Mouse (Mus musculus) CH12.LX (cell line): ENCODE results near the gene Zfhx3. TPM values are rescaled to one million over a fixed set of nuclear protein-coding genes. Genes with fewer than 3 reads are reported as not detected.

Source experiments
- DNase-seq: peaks from one replicate; pipeline ENCODE4 v3.0.0-alpha.2; 2013; ENCODE audit errors: extremely low read depth
- H3K27ac ChIP-seq: 2 replicates; pipeline ENCODE4 v1.5.1; 2012; ENCODE audit warnings: low read depth, mild to moderate bottlenecking, control low read depth, moderate library complexity; ENCODE audit not compliant: insufficient read depth
- H3K27me3 ChIP-seq: replicated peaks from 2 replicates; pipeline ENCODE3; 2012; ENCODE audit warnings: inconsistent platforms
- H3K36me3 ChIP-seq, 2 experiments: replicated peaks in 1 of 2; 2 replicates each; pipeline versions ENCODE3 to v1.6.1; 2012; ENCODE audit warnings: inconsistent platforms in 1 of 2, low read length in 1 of 2, mild to moderate bottlenecking in 1 of 2, mixed read lengths in 1 of 2, moderate library complexity in 1 of 2; ENCODE audit not compliant: control insufficient read depth in 1 of 2, insufficient read depth in 1 of 2
- H3K4me1 ChIP-seq, 2 experiments: 2 replicates each; pipeline ENCODE4 v1.6.1; 2012; ENCODE audit warnings: inconsistent platforms in 1 of 2, moderate library complexity in 1 of 2; ENCODE audit not compliant: insufficient read depth in 2 of 2, control insufficient read depth in 1 of 2
- H3K4me2 ChIP-seq: 2 replicates; pipeline ENCODE4 v1.6.1; 2012; ENCODE audit warnings: low read depth, mild to moderate bottlenecking, control low read depth; ENCODE audit not compliant: poor library complexity, insufficient read depth, severe bottlenecking
- H3K4me3 ChIP-seq, 3 experiments: fragments of 150-350 bp in 1 of 3; sonication (generic) in 1 of 3; replicated peaks in 1 of 3; 2 replicates each; pipeline versions ENCODE3 to v1.5.1; 2011 to 2012; ENCODE audit warnings: low read depth in 2 of 3, low read length in 2 of 3, mild to moderate bottlenecking in 2 of 3, moderate library complexity in 2 of 3, control low read depth in 1 of 3, improper control_type of control experiment in 1 of 3, inconsistent platforms in 1 of 3, mixed read lengths in 1 of 3; ENCODE audit not compliant: poor library complexity in 1 of 3
- H3K79me2 ChIP-seq: replicated peaks from 2 replicates; pipeline ENCODE4 v1.6.1; 2012; ENCODE audit warnings: mild to moderate bottlenecking, moderate library complexity; ENCODE audit not compliant: control insufficient read depth, poor library complexity, insufficient read depth, severe bottlenecking; ENCODE audit errors: extremely low read depth
- H3K9ac ChIP-seq: 2 replicates; pipeline ENCODE4 v1.6.1; 2012; ENCODE audit warnings: low read depth, mild to moderate bottlenecking, control low read depth, moderate library complexity; ENCODE audit not compliant: insufficient read depth
- H3K9me3 ChIP-seq: replicated peaks from 2 replicates; pipeline ENCODE3; 2012; ENCODE audit warnings: low read length, inconsistent platforms, mixed read lengths
- BHLHE40 ChIP-seq: IDR thresholded peaks from 2 replicates; pipeline ENCODE4 v1.6.1; 2011; ENCODE audit warnings: mild to moderate bottlenecking, low read depth, low read length, improper control_type of control experiment
- CHD1 ChIP-seq: IDR thresholded peaks from 2 replicates; pipeline ENCODE4 v1.6.1; 2012; ENCODE audit warnings: low read depth, low read length, improper control_type of control experiment, inconsistent platforms
- CHD2 ChIP-seq: IDR thresholded peaks from 2 replicates; pipeline ENCODE4 v1.6.1; 2011; ENCODE audit warnings: low read length, improper control_type of control experiment
- CTCF ChIP-seq, 2 experiments: IDR thresholded peaks in 1 of 2; conservative IDR thresholded peaks in 1 of 2; 2 replicates each; pipeline ENCODE4 v1.5.1; 2011 to 2012; ENCODE audit warnings: low read depth in 2 of 2, low read length in 2 of 2, improper control_type of control experiment in 1 of 2, inconsistent platforms in 1 of 2, mild to moderate bottlenecking in 1 of 2, moderate library complexity in 1 of 2
- E2F4 ChIP-seq: IDR thresholded peaks from 2 replicates; pipeline ENCODE4 v1.6.1; 2011; ENCODE audit warnings: low read depth, low read length, improper control_type of control experiment; ENCODE audit not compliant: insufficient replicate concordance
- ELF1 ChIP-seq: IDR thresholded peaks from 2 replicates; pipeline ENCODE4 v1.6.1; 2014; ENCODE audit warnings: low read depth, mild to moderate bottlenecking, inconsistent platforms, low read length, improper control_type of control experiment
- ETS1 ChIP-seq: conservative IDR thresholded peaks from 2 replicates; pipeline ENCODE4 v1.6.1; 2012; ENCODE audit warnings: low read depth, mild to moderate bottlenecking, inconsistent platforms, low read length, improper control_type of control experiment, moderate library complexity
- GABPA ChIP-seq: IDR thresholded peaks from 2 replicates; pipeline ENCODE4 v1.6.1; 2012; ENCODE audit warnings: low read depth, low read length, improper control_type of control experiment, inconsistent platforms; ENCODE audit not compliant: insufficient replicate concordance
- HCFC1 ChIP-seq: IDR thresholded peaks from 2 replicates; pipeline ENCODE4 v1.6.1; 2012; ENCODE audit warnings: low read depth, mild to moderate bottlenecking, inconsistent platforms, low read length, improper control_type of control experiment
- IRF4 ChIP-seq: IDR thresholded peaks from 2 replicates; pipeline ENCODE4 v1.6.1; 2014; ENCODE audit warnings: low read depth, mild to moderate bottlenecking, inconsistent platforms, low read length, improper control_type of control experiment
- JUN ChIP-seq: IDR thresholded peaks from 2 replicates; pipeline ENCODE4 v1.6.1; 2011; ENCODE audit warnings: low read depth, mild to moderate bottlenecking, low read length, improper control_type of control experiment, moderate library complexity; ENCODE audit not compliant: insufficient read depth
- JUND ChIP-seq: conservative IDR thresholded peaks from 2 replicates; pipeline ENCODE4 v1.6.1; 2011; ENCODE audit warnings: low read depth, low read length, improper control_type of control experiment
- KAT2A ChIP-seq: IDR thresholded peaks from 2 replicates; pipeline ENCODE4 v1.6.1; 2012; ENCODE audit warnings: low read length, improper control_type of control experiment, inconsistent platforms; ENCODE audit not compliant: insufficient replicate concordance
- MAFK ChIP-seq: IDR thresholded peaks from 2 replicates; pipeline ENCODE4 v1.6.1; 2011; ENCODE audit warnings: low read length, improper control_type of control experiment; ENCODE audit not compliant: insufficient replicate concordance
- MEF2A ChIP-seq: IDR thresholded peaks from 2 replicates; pipeline ENCODE4 v1.6.1; 2014; ENCODE audit warnings: low read depth, mild to moderate bottlenecking, inconsistent platforms, low read length, improper control_type of control experiment, borderline replicate concordance
- MXI1 ChIP-seq: IDR thresholded peaks from 2 replicates; pipeline ENCODE4 v1.6.1; 2011; ENCODE audit warnings: mild to moderate bottlenecking, low read depth, low read length, improper control_type of control experiment
- MYC ChIP-seq: IDR thresholded peaks from 2 replicates; pipeline ENCODE4 v1.6.1; 2011; ENCODE audit warnings: low read depth, mild to moderate bottlenecking, improper control_type of control experiment, low read length
- NELFE ChIP-seq: IDR thresholded peaks from 2 replicates; pipeline ENCODE4 v1.6.1; 2011; ENCODE audit warnings: low read depth, low read length, improper control_type of control experiment
- NRF1 ChIP-seq: IDR thresholded peaks from 2 replicates; pipeline ENCODE4 v1.6.1; 2014; ENCODE audit warnings: low read depth, mild to moderate bottlenecking, inconsistent platforms, low read length, improper control_type of control experiment, moderate library complexity
- PAX5 ChIP-seq: IDR thresholded peaks from 2 replicates; pipeline ENCODE4 v1.6.1; 2012; ENCODE audit warnings: low read length, inconsistent platforms, mixed read lengths
- POLR2AphosphoS2 ChIP-seq: IDR thresholded peaks from 2 replicates; pipeline ENCODE4 v1.6.1; 2011; ENCODE audit warnings: low read depth, low read length, improper control_type of control experiment
- RAD21 ChIP-seq: IDR thresholded peaks from 2 replicates; pipeline ENCODE4 v1.6.1; 2011; ENCODE audit warnings: low read depth, mild to moderate bottlenecking, low read length, improper control_type of control experiment, moderate library complexity
- RCOR1 ChIP-seq: conservative IDR thresholded peaks from 2 replicates; pipeline ENCODE4 v1.6.1; 2012; ENCODE audit warnings: low read depth, mild to moderate bottlenecking, inconsistent platforms, low read length, improper control_type of control experiment
- TBP ChIP-seq: conservative IDR thresholded peaks from 2 replicates; pipeline ENCODE4 v1.6.1; 2011; ENCODE audit warnings: low read depth, low read length, improper control_type of control experiment
- TCF12 ChIP-seq: IDR thresholded peaks from 2 replicates; pipeline ENCODE4 v1.6.1; 2014; ENCODE audit warnings: low read depth, mild to moderate bottlenecking, inconsistent platforms, low read length, improper control_type of control experiment
- UBTF ChIP-seq: IDR thresholded peaks from 2 replicates; pipeline ENCODE4 v1.6.1; 2012; ENCODE audit warnings: low read depth, mild to moderate bottlenecking, inconsistent platforms, low read length, improper control_type of control experiment, moderate library complexity
- ZC3H11A ChIP-seq: IDR thresholded peaks from 2 replicates; pipeline ENCODE4 v1.6.1; 2012; ENCODE audit warnings: low read depth, mild to moderate bottlenecking, inconsistent platforms, low read length, improper control_type of control experiment
- ZKSCAN1 ChIP-seq: IDR thresholded peaks from 2 replicates; pipeline ENCODE4 v1.6.1; 2012; ENCODE audit warnings: low read depth, inconsistent platforms, low read length, improper control_type of control experiment, borderline replicate concordance
- ZNF384 ChIP-seq: IDR thresholded peaks from 2 replicates; pipeline ENCODE4 v1.6.1; 2012; ENCODE audit warnings: low read depth, low read length, improper control_type of control experiment, inconsistent platforms
- dilution Hi-C: fragments of 300-500 bp; cut with MboI; formaldehyde crosslinking; loops from 2 replicates; pipeline ENCODE4 v1.14.3; 2020; ENCODE audit warnings: low sequenced_read_pairs; ENCODE audit not compliant: extremely low pct_unique_long_range_greater_than_20kb, extremely low pct_ligation_motif_present
- in situ Hi-C: fragments of 300-500 bp; cut with MboI; formaldehyde crosslinking; loops from 3 replicates; pipeline ENCODE4 v1.14.3; 2019; ENCODE audit warnings: low sequenced_read_pairs, low pct_ligation_motif_present, low pct_unique_long_range_greater_than_20kb, mixed read lengths
- polyA plus RNA-seq: library from polyadenylated mRNA; unstranded; fragments of >175 nt; gene quantifications from 2 replicates; pipeline ENCODE4 v1.2.1, GENCODE M21; 2012; ENCODE audit warnings: low read depth; ENCODE audit not compliant: insufficient read length
- total RNA-seq, 2 experiments: library from RNA; depleted of rRNA; stranded (reverse); fragments of 300-350 nt in 1 of 2; fragments of >200 nt in 1 of 2; gene quantifications; 2 replicates each; pipeline ENCODE4 v1.2.3; 2012 to 2014

The Zfhx3 gene
- total and polyA plus RNA-seq, 3 experiments, result 0.05 to 0.76 (median 0.68) TPM

- no peak overlapping the region for H3K4me2 ChIP-seq
- no peak overlapping the region for H3K9ac ChIP-seq
- peaks cover 0 to 18% of the 10 kb centered on the region in 2 experiments; a peak in 2 of 4 replicates for H3K4me1 ChIP-seq
- TF ChIP-seq IRF4, result no peak
- no peak for TF ChIP-seq PAX5
- TF ChIP-seq KAT2A, result no peak
- TF ChIP-seq MYC, result no peak
- no peak for TF ChIP-seq E2F4
- no peak for TF ChIP-seq CHD2
- no peak for TF ChIP-seq ZNF384
- no peak for TF ChIP-seq MEF2A
- TF ChIP-seq RCOR1, result no peak
- no peak for TF ChIP-seq RAD21
- no peak for TF ChIP-seq CHD1
- no peak for TF ChIP-seq ELF1
- no peak for TF ChIP-seq TCF12
- TF ChIP-seq TBP, result no peak
- TF ChIP-seq JUN, result no peak
- no peak for TF ChIP-seq HCFC1
- no peak for TF ChIP-seq POLR2AphosphoS2
- no peak for TF ChIP-seq ZC3H11A
- TF ChIP-seq MAFK, result no peak
- in situ Hi-C loops, result no loop called here
- no peaks in the 10 kb centered on the region for H3K27me3 ChIP-seq
- H3K4me3 ChIP-seq, result no peak overlapping the region
- H3K36me3 ChIP-seq, result peaks cover 0 to 7% of the 10 kb centered on the region in 2 experiments
- H3K9me3 ChIP-seq, result peaks cover 3% of the 10 kb centered on the region
- no peaks in the 10 kb centered on the region for H3K79me2 ChIP-seq
- no peak overlapping the region for H3K27ac ChIP-seq
- no peak for DNase-seq
- dilution Hi-C loops, result no loop called here
These were observed 995.5 kb downstream of the Zfhx3 start for GRCm38 (mm10) chr8:108937904-108938455.

- dilution Hi-C loops, result no loop called here
These were observed 1000.2 kb downstream of the Zfhx3 start for GRCm38 (mm10) chr8:108942686-108943085.

More at GRCm38 (mm10) chr8:108942686-108943085, 1000.2 kb downstream of the Zfhx3 start:
- Histone ChIP-seq H3K27me3 (no peaks in the 10 kb centered on the region), H3K27ac (no peak overlapping the region), H3K4me3 (no peak overlapping the region), H3K79me2 (no peaks in the 10 kb centered on the region), H3K36me3 (peaks cover 8 to 16% of the 10 kb centered on the region in 2 experiments), H3K4me2 (no peak overlapping the region), H3K4me1 (no peaks in the 10 kb centered on the region), H3K9ac (no peak overlapping the region), H3K9me3 (peaks cover 10% of the 10 kb centered on the region)
- TF ChIP-seq CTCF (conservative IDR thresholded peaks at IDR 0.05 in 1 of 2, IDR thresholded peaks at IDR 0.05 in 1 of 2; ENCODE audit: low read depth in 2 of 2, low read length in 2 of 2) (no peak), ZC3H11A (no peak), POLR2AphosphoS2 (no peak), CHD1 (no peak), MXI1 (no peak), ZKSCAN1 (no peak), GABPA (no peak), NRF1 (no peak), RCOR1 (no peak), MEF2A (no peak), PAX5 (no peak), ZNF384 (no peak), IRF4 (no peak), JUND (no peak), ELF1 (no peak), NELFE (no peak), BHLHE40 (no peak), HCFC1 (no peak), UBTF (no peak), ETS1 (no peak)
- in situ Hi-C loops, result no loop called here
- DNase-seq, result no peak
